Mouse (Mus musculus) bone marrow macrophage, adult 2 months (primary cell): ENCODE results near the gene Pdcd7.

Experiments used
- CTCF ChIP-seq: IDR thresholded peaks from 2 replicates; pipeline ENCODE4 v1.5.1; 2012; ENCODE audit warnings: low read depth, mild to moderate bottlenecking, low read length, moderate library complexity
- POLR2A ChIP-seq: IDR thresholded peaks from 2 replicates; pipeline ENCODE4 v1.6.1; 2012; ENCODE audit warnings: mild to moderate bottlenecking, low read depth, low read length, borderline replicate concordance

DNA sequence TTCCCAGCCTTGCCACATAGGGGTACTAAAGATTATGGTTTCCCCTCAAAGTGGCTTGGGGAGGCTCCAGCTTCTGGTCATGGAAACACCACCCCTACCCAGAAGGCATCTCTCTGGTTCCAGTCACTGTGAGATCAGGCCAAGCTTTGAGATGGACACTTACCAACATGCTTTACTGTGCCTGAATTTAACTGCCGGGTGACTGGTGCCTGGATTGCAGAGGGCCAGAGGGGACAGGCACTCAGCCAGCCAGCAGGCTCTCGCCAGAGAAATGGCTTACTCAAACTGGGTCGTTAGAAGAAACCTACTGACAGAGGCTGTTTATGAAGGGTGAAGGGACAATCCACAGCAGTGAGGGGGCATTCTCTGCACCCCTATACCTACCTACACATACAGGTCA is 38.4 kb downstream of the Pdcd7 start:
- TF ChIP-seq CTCF, result no peak
- TF ChIP-seq POLR2A, result no peak
